Mouse (Mus musculus) central nervous system, embryonic 11.5 days (tissue): ENCODE measurements around the gene Btbd35f17. TPM values are rescaled to one million over a fixed set of nuclear protein-coding genes. Genes with fewer than 3 reads are reported as not detected.

Source experiments
- polyA plus RNA-seq: library from polyadenylated mRNA; depleted of rRNA; stranded (reverse); fragments of >200 nt; gene quantifications from 2 replicates; pipeline ENCODE4 v1.2.3, GENCODE M21; 2012; rRNA removed

Gene Btbd35f17
- not detected in 2 replicates for polyA plus RNA-seq

DNA sequence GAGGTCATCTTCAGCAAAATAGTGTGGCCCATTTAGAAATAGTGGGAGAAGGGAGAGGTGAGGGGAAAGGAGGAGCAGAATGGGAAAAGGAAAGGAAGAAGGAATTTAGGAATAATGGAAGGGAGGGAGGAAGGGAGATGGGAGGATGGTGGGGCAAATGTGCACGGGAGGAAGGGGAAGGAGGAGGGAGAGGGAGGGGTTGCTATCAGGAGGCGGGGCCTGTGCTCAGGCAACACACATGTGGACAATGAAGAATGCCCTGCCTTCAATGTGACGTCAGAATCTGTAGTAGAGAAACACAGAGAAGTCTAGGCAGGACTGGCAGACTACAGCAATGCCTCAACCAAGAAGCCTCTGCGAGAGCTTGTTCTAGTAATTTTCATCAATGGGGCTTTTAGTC is at the start of gene Btbd35f17:
TSS of gene Btbd35f17 (plus strand) at position 301 of the 400 bp plus-strand sequence.

Other genes starting within 250 kb of the Btbd35f17 start
- not detected in 2 replicates for gene Btbd35f28, start 174.1 kb upstream of the Btbd35f17 start, polyA plus RNA-seq
- not detected in 2 replicates for gene Btbd35f20, start 79.4 kb upstream of the Btbd35f17 start, polyA plus RNA-seq